Mouse (Mus musculus) heart, adult 2 months (tissue): ENCODE data around the gene Cwf19l1. TPM values are rescaled to one million over a fixed set of nuclear protein-coding genes. Genes with fewer than 3 reads are reported as not detected.
A peak's percentile ranks its signal among the peaks of the same experiment; 100 is the strongest.

Experiments used
- DNase-seq, 2 experiments: peaks; one replicate each; pipeline ENCODE4 v3.0.0; 2021
- H3K27ac ChIP-seq: fragments of 200-600 bp; 2 replicates; pipeline ENCODE4 v1.8.1; 2022
- H3K27me3 ChIP-seq: fragments of 200-500 bp; 2 replicates; pipeline ENCODE4 v1.6.1; 2012; ENCODE audit warnings: mild to moderate bottlenecking, low read length, inconsistent platforms, mixed read lengths; ENCODE audit not compliant: control insufficient read depth, insufficient read depth
- H3K36me3 ChIP-seq: fragments of 200-500 bp; 2 replicates; pipeline ENCODE4 v1.6.1; 2012; ENCODE audit warnings: low read length, inconsistent platforms; ENCODE audit not compliant: control insufficient read depth, insufficient read depth
- H3K4me1 ChIP-seq: fragments of 200-500 bp; 2 replicates; pipeline ENCODE4 v1.6.1; 2011; ENCODE audit warnings: low read length; ENCODE audit not compliant: control insufficient read depth, insufficient read depth
- H3K4me3 ChIP-seq: fragments of 200-600 bp; 2 replicates; pipeline ENCODE4 v1.8.1; 2022
- H3K79me2 ChIP-seq: fragments of 200-500 bp; replicated peaks from 2 replicates; pipeline ENCODE4 v1.6.1; 2012; ENCODE audit warnings: mild to moderate bottlenecking, inconsistent platforms, low read length, moderate library complexity, mixed read lengths; ENCODE audit not compliant: control insufficient read depth, insufficient read depth
- H3K9ac ChIP-seq: fragments of 200-500 bp; 2 replicates; pipeline ENCODE4 v1.6.1; 2012; ENCODE audit warnings: low read depth, mild to moderate bottlenecking, control low read depth, inconsistent platforms, low read length, mixed read lengths
- CTCF ChIP-seq: fragments of 200-600 bp; IDR thresholded peaks from 2 replicates; pipeline ENCODE4 v1.8.1; 2022; ENCODE audit warnings: antibody characterized with exemption, mild to moderate bottlenecking, moderate library complexity
- EP300 ChIP-seq: fragments of 200-500 bp; IDR thresholded peaks from 2 replicates; pipeline ENCODE4 v1.6.1; 2011; ENCODE audit warnings: low read depth, low read length, control low read depth; ENCODE audit not compliant: insufficient read depth
- POLR2A ChIP-seq: fragments of 200-500 bp; IDR thresholded peaks from 2 replicates; pipeline ENCODE4 v1.6.1; 2011; ENCODE audit warnings: mild to moderate bottlenecking, low read depth, low read length, control low read depth; ENCODE audit not compliant: insufficient read depth
- WGBS: fragments of 180-500 bp; shearing (Covaris S2); methylation state at CpG from one replicate; pipeline ENCODE4 v1.1.7; 2018; 5-methylcytosine and 5-hydroxymethylcytosine counted together
- intact Hi-C: fragments of 180-260 bp; cut with DNase I; formaldehyde crosslinking; loops from one replicate; pipeline ENCODE4 v1.15.1; 2025
- long read RNA-seq: library from polyadenylated mRNA; stranded (forward); transcript quantifications from one replicate; pipeline ENCODE4 v2.0.0, GENCODE M21; 2021
- polyA plus RNA-seq: library from polyadenylated mRNA; depleted of rRNA; stranded (reverse); fragments of >200 nt; gene quantifications from 2 replicates; pipeline ENCODE4 v1.2.3, GENCODE M21; 2012; rRNA removed
- total RNA-seq, 2 experiments: library from RNA; stranded (reverse); gene quantifications; 2 replicates each; pipeline ENCODE4 v1.2.3; 2021

Gene Cwf19l1
- total RNA-seq: 1 to 10 TPM; 8.0 to 9.5 TPM
- polyA plus RNA-seq: 5.5 and 8.6 TPM in 2 replicates
- long read RNA-seq, partial matches to known transcripts: 1 of 6 reads
- long read RNA-seq, other reads (novel, unspliced or antisense): 1 of 6 reads

GRCm38 (mm10) chr19:44135072-44135959 is at the start of gene Cwf19l1:
TSS of gene Cwf19l1 (minus strand) at chr19:44135876.
- peak within 1 kb of the TSS; percentile 85 for H3K27ac ChIP-seq
- DNase-seq: peak; percentile 88
- no peaks in the 10 kb centered on the region; the same call in 1 of the 2 replicates for H3K79me2 ChIP-seq
- H3K9ac ChIP-seq: peak within 1 kb of the TSS; percentile 75
- H3K4me3 ChIP-seq: peak within 1 kb of the TSS; percentile 76
- H3K36me3 ChIP-seq: peaks cover 3% of the 10 kb centered on the region; the same call in 1 of the 2 replicates
- no peaks in the 10 kb centered on the region for H3K27me3 ChIP-seq
- no peak for TF ChIP-seq CTCF
- no peak for TF ChIP-seq EP300
- TF ChIP-seq POLR2A: peak; percentile 64
- H3K4me1 ChIP-seq: no peaks in the 10 kb centered on the region
- intact Hi-C loops: loop anchor here (2.0 kb wide), 1 partner anchor 29 kb away; the partner anchor contains the start of gene Chuk
- under 1% methylated on average over 45 of the region's 45 CpGs for WGBS

- Histone ChIP-seq H3K36me3 (no peaks in the 10 kb centered on the region), H3K4me1 (no peaks in the 10 kb centered on the region), H3K4me3 (no peak overlapping the region), H3K27ac (no peak overlapping the region), H3K9ac (no peak overlapping the region), H3K27me3 (no peaks in the 10 kb centered on the region), H3K79me2 (no peaks in the 10 kb centered on the region)
- no peak for DNase-seq
- TF ChIP-seq EP300 (no peak), CTCF (no peak), POLR2A (no peak)
- 54% methylated on average over 3 of the region's 3 CpGs for WGBS
- intact Hi-C loops: no loop called here
Measured at GRCm38 (mm10) chr19:44183968-44184367, 48.3 kb upstream of the Cwf19l1 start.

DNA sequence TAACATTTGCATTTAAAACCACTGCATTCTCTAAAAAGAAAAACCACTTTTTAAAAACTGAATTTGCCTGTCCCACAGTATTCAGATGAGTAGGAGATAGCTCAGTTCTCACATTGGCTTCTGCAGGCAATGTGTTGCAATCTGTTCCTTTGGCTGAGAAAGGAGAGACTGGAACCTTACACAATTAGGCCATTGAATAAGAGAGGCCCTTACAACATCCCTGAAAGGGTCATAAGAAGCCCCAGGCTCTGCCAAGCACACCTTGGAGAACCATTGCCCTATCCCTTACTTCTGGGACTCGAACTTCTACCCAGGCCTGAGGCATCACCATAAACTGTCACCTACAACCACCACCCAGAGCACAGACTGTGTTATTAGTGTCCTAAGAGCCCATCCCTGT is 44.8 kb upstream of the Cwf19l1 start:
- Histone ChIP-seq H3K4me3 (no peak overlapping the region), H3K9ac (no peak overlapping the region), H3K4me1 (no peaks in the 10 kb centered on the region), H3K79me2 (no peaks in the 10 kb centered on the region), H3K36me3 (no peaks in the 10 kb centered on the region), H3K27me3 (no peaks in the 10 kb centered on the region), H3K27ac (no peak overlapping the region)
- TF ChIP-seq CTCF: no peak
- no peak for TF ChIP-seq EP300
- TF ChIP-seq POLR2A: no peak
- intact Hi-C loops: no loop called here
- 54% methylated on average over 1 of the region's 1 CpGs for WGBS
- no peak for DNase-seq

GRCm38 (mm10) chr19:44176741-44177140 is 41.1 kb upstream of the Cwf19l1 start:
- no peaks in the 10 kb centered on the region for H3K27me3 ChIP-seq
- DNase-seq: no peak
- H3K4me1 ChIP-seq: no peaks in the 10 kb centered on the region
- H3K4me3 ChIP-seq: no peak overlapping the region
- H3K27ac ChIP-seq: no peak overlapping the region
- TF ChIP-seq POLR2A (no peak), EP300 (no peak), CTCF (no peak)
- no peaks in the 10 kb centered on the region for H3K36me3 ChIP-seq
- intact Hi-C loops: no loop called here
- 80% methylated on average over 3 of the region's 3 CpGs for WGBS
- H3K9ac ChIP-seq: no peak overlapping the region
- H3K79me2 ChIP-seq: no peaks in the 10 kb centered on the region

DNA sequence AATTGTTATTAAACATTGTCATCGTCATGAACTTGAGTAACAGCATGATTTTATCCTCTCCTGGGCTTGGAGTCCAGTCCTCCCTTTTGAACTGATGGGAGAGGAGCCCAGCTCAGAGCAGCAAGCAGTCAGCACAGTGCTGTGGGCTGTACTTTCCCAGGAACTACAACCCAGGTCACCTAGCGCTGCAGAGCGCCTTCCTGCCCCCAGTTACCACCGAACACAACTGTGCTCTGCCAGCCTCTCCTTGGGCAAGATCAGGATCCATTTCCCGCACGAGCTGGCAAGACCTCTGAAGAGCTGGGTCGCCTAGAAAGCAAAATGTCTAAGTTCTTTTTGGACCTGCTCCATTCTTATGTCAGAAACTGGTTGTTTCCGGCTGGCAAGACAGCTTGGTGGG is 39.2 kb upstream of the Cwf19l1 start:
- no peak for DNase-seq
- intact Hi-C loops: no loop called here
- TF ChIP-seq CTCF (no peak), POLR2A (no peak), EP300 (no peak)
- no peaks in the 10 kb centered on the region for H3K27me3 ChIP-seq
- no peak overlapping the region for H3K9ac ChIP-seq
- no peaks in the 10 kb centered on the region for H3K36me3 ChIP-seq
- H3K4me1 ChIP-seq: no peaks in the 10 kb centered on the region
- H3K79me2 ChIP-seq: no peaks in the 10 kb centered on the region
- no peak overlapping the region for H3K4me3 ChIP-seq
- 47% methylated on average over 8 of the region's 8 CpGs for WGBS
- H3K27ac ChIP-seq: no peak overlapping the region

DNA sequence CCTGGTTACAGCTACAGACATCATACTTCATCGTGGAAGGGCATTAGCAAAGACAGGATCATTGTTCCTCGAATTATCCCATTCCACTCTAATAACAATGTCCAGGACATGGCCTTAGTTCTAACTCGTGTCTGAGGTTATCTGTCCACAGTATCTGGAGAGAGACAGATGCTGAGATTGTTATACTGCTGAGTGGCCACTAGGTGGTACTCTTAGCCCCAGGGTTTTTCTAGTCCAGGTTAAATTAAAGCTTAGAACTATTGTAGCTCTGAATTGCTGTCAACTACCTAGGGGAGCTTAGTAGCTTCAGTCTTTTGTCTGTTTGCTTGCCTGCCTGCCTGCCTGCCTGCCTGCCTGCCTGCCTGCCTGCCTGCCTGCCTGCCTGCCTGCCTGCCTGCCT is 25.8 kb upstream of the Cwf19l1 start:
- Histone ChIP-seq H3K27me3 (no peaks in the 10 kb centered on the region), H3K79me2 (no peaks in the 10 kb centered on the region), H3K4me1 (no peaks in the 10 kb centered on the region), H3K4me3 (no peak overlapping the region), H3K27ac (no peak overlapping the region), H3K36me3 (no peaks in the 10 kb centered on the region), H3K9ac (no peak overlapping the region)
- WGBS: 8% methylated on average over 3 of the region's 3 CpGs
- TF ChIP-seq CTCF: peak; percentile 79
- no peak for TF ChIP-seq EP300
- TF ChIP-seq POLR2A: no peak
- no peak for DNase-seq
- intact Hi-C loops: loop anchor here (5.0 kb wide), 1 partner anchor 136 kb away; no protein-coding TSS in a partner anchor
